Mouse (Mus musculus) c-Kit-positive CD71-positive TER-119-positive erythroid progenitor cells, embryonic 14.5 days (primary cell): Measurements from ENCODE around the gene Atp2b1.
"Not testable (repeated sequence)": the region's sequence is repeated elsewhere in the genome, so short reads cannot be mapped to it uniquely, and the experiment has no call there.

Experiments used
- DNase-seq: peaks from one replicate; pipeline ENCODE4 v3.0.0-alpha.2; 2013; ENCODE audit warnings: low spot score

Atp2b1 gene

GRCm38 (mm10) chr10:98962092-98962491 lies 47.9 kb downstream of the Atp2b1 start:
- DNase-seq: no peak

GRCm38 (mm10) chr10:98966407-98967215 lies 52.4 kb downstream of the Atp2b1 start:
- no peak for DNase-seq

- no peak for DNase-seq
Observed at GRCm38 (mm10) chr10:98967240-98967891, 53.2 kb downstream of the Atp2b1 start.

GRCm38 (mm10) chr10:98970917-98971316 lies 56.7 kb downstream of the Atp2b1 start:
- DNase-seq: no peak

- no peak for DNase-seq
Observed at GRCm38 (mm10) chr10:98972359-98972758, 58.2 kb downstream of the Atp2b1 start.

- DNase-seq: no peak
Observed at GRCm38 (mm10) chr10:98972912-98973605, 58.9 kb downstream of the Atp2b1 start.

GRCm38 (mm10) chr10:98974645-98975044 lies 60.4 kb downstream of the Atp2b1 start:
- DNase-seq: no peak

GRCm38 (mm10) chr10:98975611-98976010 lies 61.4 kb downstream of the Atp2b1 start:
- DNase-seq: no peak

GRCm38 (mm10) chr10:98976877-98977494 lies 62.8 kb downstream of the Atp2b1 start:
- no peak for DNase-seq

GRCm38 (mm10) chr10:98978766-98979165 lies 64.6 kb downstream of the Atp2b1 start:
- DNase-seq: no peak

GRCm38 (mm10) chr10:98979296-98979695 lies 65.1 kb downstream of the Atp2b1 start:
- DNase-seq: no peak

- no peak for DNase-seq
Observed at GRCm38 (mm10) chr10:98979951-98980350, 65.7 kb downstream of the Atp2b1 start.

- DNase-seq: no peak
Observed at GRCm38 (mm10) chr10:98991964-98992363, 77.8 kb downstream of the Atp2b1 start.

GRCm38 (mm10) chr10:98993186-98993585 lies 79.0 kb downstream of the Atp2b1 start:
- DNase-seq: no peak

GRCm38 (mm10) chr10:98995016-98995747 lies 81.0 kb downstream of the Atp2b1 start:
- DNase-seq: not testable (repeated sequence)

- DNase-seq: no peak
Observed at GRCm38 (mm10) chr10:99004866-99005265, 90.7 kb downstream of the Atp2b1 start.

- DNase-seq: no peak
Observed at GRCm38 (mm10) chr10:99011084-99011483, 96.9 kb downstream of the Atp2b1 start.

- no peak for DNase-seq
Observed at GRCm38 (mm10) chr10:99012086-99012485, 97.9 kb downstream of the Atp2b1 start.

GRCm38 (mm10) chr10:99014737-99015136 lies 100.5 kb downstream of the Atp2b1 start:
- DNase-seq: no peak

- DNase-seq: no peak
Observed at GRCm38 (mm10) chr10:99016996-99017395, 102.8 kb downstream of the Atp2b1 start.

GRCm38 (mm10) chr10:99027462-99027861 lies 113.3 kb downstream of the Atp2b1 start:
- DNase-seq: peak; percentile 41

GRCm38 (mm10) chr10:99029844-99030243 lies 115.6 kb downstream of the Atp2b1 start:
- no peak for DNase-seq
